Mouse (Mus musculus): Measurements from ENCODE around the gene Nup62. TPM values are rescaled to one million over a fixed set of nuclear protein-coding genes. Genes with fewer than 3 reads are reported as not detected.
A peak's percentile ranks its signal among the peaks of the same experiment; 100 is the strongest.

The Nup62 gene
- polyA plus RNA-seq, 1 experiment from 2014 or later: 169 TPM

GRCm38 (mm10) chr7:44821666-44822448, 6.0 kb downstream of the Nup62 start:
- H3K27ac ChIP-seq (replicated peaks): no peak overlapping the region
- 84% methylated on average over 7 of the region's 7 CpGs for WGBS
- no peaks in the 10 kb centered on the region for H3K27me3 ChIP-seq (replicated peaks; ENCODE audit: low read depth, poor library complexity, severe bottlenecking)
- H3K4me3 ChIP-seq: 0 out of 2 replicates have a peak overlapping the region, but pooled peaks have one; percentile 5
- H3K4me1 ChIP-seq: peaks cover 60% of the 10 kb centered on the region
- DNase-seq (ENCODE audit: low spot score): no peak
- H3K9me3 ChIP-seq: no peaks in the 10 kb centered on the region
- H3K36me3 ChIP-seq (replicated peaks): peaks cover 57% of the 10 kb centered on the region

- no peak for DNase-seq (ENCODE audit: low spot score)
- no peak overlapping the region for H3K4me3 ChIP-seq
- 47% methylated on average over 7 of the region's 7 CpGs for WGBS
- H3K9me3 ChIP-seq: no peaks in the 10 kb centered on the region
- H3K27me3 ChIP-seq (replicated peaks; ENCODE audit: low read depth, poor library complexity, severe bottlenecking): no peaks in the 10 kb centered on the region
- peaks cover 68% of the 10 kb centered on the region for H3K36me3 ChIP-seq (replicated peaks)
- H3K27ac ChIP-seq (replicated peaks): no peak overlapping the region
- peaks cover 46% of the 10 kb centered on the region for H3K4me1 ChIP-seq
Measured at GRCm38 (mm10) chr7:44823409-44823808, 7.5 kb downstream of the Nup62 start.

- peaks cover 68% of the 10 kb centered on the region for H3K36me3 ChIP-seq (replicated peaks)
- H3K4me3 ChIP-seq: no peak overlapping the region
- no peak overlapping the region for H3K27ac ChIP-seq (replicated peaks)
- 36% methylated on average over 3 of the region's 3 CpGs for WGBS
- no peaks in the 10 kb centered on the region for H3K27me3 ChIP-seq (replicated peaks; ENCODE audit: low read depth, poor library complexity, severe bottlenecking)
- peak; percentile 74 for DNase-seq (ENCODE audit: low spot score)
- peaks cover 31% of the 10 kb centered on the region for H3K4me1 ChIP-seq
- no peaks in the 10 kb centered on the region for H3K9me3 ChIP-seq
Measured at GRCm38 (mm10) chr7:44824872-44825271, 9.0 kb downstream of the Nup62 start.

- no peaks in the 10 kb centered on the region for H3K27me3 ChIP-seq (replicated peaks; ENCODE audit: low read depth, poor library complexity, severe bottlenecking)
- peaks cover 74% of the 10 kb centered on the region for H3K36me3 ChIP-seq (replicated peaks)
- H3K27ac ChIP-seq (replicated peaks): no peak overlapping the region
- 88% methylated on average over 3 of the region's 3 CpGs for WGBS
- no peak for DNase-seq (ENCODE audit: low spot score)
- peaks cover 20% of the 10 kb centered on the region for H3K4me1 ChIP-seq
- no peaks in the 10 kb centered on the region for H3K9me3 ChIP-seq
- H3K4me3 ChIP-seq: no peak overlapping the region
Measured at GRCm38 (mm10) chr7:44826771-44827170, 10.9 kb downstream of the Nup62 start.

- no peak for DNase-seq (ENCODE audit: low spot score)
- Histone ChIP-seq H3K27ac (replicated peaks) (no peak overlapping the region), H3K9me3 (no peaks in the 10 kb centered on the region), H3K27me3 (replicated peaks; ENCODE audit: low read depth, poor library complexity, severe bottlenecking) (no peaks in the 10 kb centered on the region), H3K4me3 (peak overlapping the region; percentile 3; the same call in 1 of the 2 replicates), H3K4me1 (peaks cover 8% of the 10 kb centered on the region), H3K36me3 (replicated peaks) (peaks cover 74% of the 10 kb centered on the region)
- WGBS: 92% methylated on average over 5 of the region's 5 CpGs
Measured at GRCm38 (mm10) chr7:44828706-44829105, 12.8 kb downstream of the Nup62 start.

GRCm38 (mm10) chr7:44832763-44833162, 16.9 kb downstream of the Nup62 start:
- no peak for DNase-seq (ENCODE audit: low spot score)
- H3K36me3 ChIP-seq (replicated peaks): peaks cover 50% of the 10 kb centered on the region
- H3K4me1 ChIP-seq: peaks cover 14% of the 10 kb centered on the region
- no peak overlapping the region for H3K27ac ChIP-seq (replicated peaks)
- H3K9me3 ChIP-seq: no peaks in the 10 kb centered on the region
- WGBS: 79% methylated on average over 4 of the region's 4 CpGs
- no peak overlapping the region for H3K4me3 ChIP-seq
- peaks cover 2% of the 10 kb centered on the region; the same call in 1 of the 2 replicates for H3K27me3 ChIP-seq (replicated peaks; ENCODE audit: low read depth, poor library complexity, severe bottlenecking)

- peaks cover 31% of the 10 kb centered on the region for H3K4me1 ChIP-seq
- WGBS: 91% methylated on average over 1 of the region's 1 CpGs
- H3K9me3 ChIP-seq: no peaks in the 10 kb centered on the region
- no peak overlapping the region for H3K4me3 ChIP-seq
- DNase-seq (ENCODE audit: low spot score): no peak
- H3K36me3 ChIP-seq (replicated peaks): peaks cover 30% of the 10 kb centered on the region
- no peak overlapping the region for H3K27ac ChIP-seq (replicated peaks)
- H3K27me3 ChIP-seq (replicated peaks; ENCODE audit: low read depth, poor library complexity, severe bottlenecking): peaks cover 29% of the 10 kb centered on the region
Measured at GRCm38 (mm10) chr7:44835373-44836015, 19.6 kb downstream of the Nup62 start.

GRCm38 (mm10) chr7:44836016-44836404, 20.1 kb downstream of the Nup62 start:
- Histone ChIP-seq H3K27me3 (replicated peaks; ENCODE audit: low read depth, poor library complexity, severe bottlenecking) (peaks cover 35% of the 10 kb centered on the region), H3K4me3 (no peak overlapping the region), H3K4me1 (peaks cover 32% of the 10 kb centered on the region), H3K27ac (replicated peaks) (no peak overlapping the region), H3K36me3 (replicated peaks) (peaks cover 30% of the 10 kb centered on the region), H3K9me3 (no peaks in the 10 kb centered on the region)
- 61% methylated on average over 3 of the region's 3 CpGs for WGBS
- DNase-seq (ENCODE audit: low spot score): no peak

GRCm38 (mm10) chr7:44836423-44837053, 20.6 kb downstream of the Nup62 start:
- Histone ChIP-seq H3K36me3 (replicated peaks) (peaks cover 30% of the 10 kb centered on the region), H3K9me3 (no peaks in the 10 kb centered on the region), H3K27me3 (replicated peaks; ENCODE audit: low read depth, poor library complexity, severe bottlenecking) (peaks cover 40% of the 10 kb centered on the region), H3K27ac (replicated peaks) (no peak overlapping the region), H3K4me3 (no peak overlapping the region), H3K4me1 (peaks cover 32% of the 10 kb centered on the region)
- DNase-seq (ENCODE audit: low spot score): no peak
- 85% methylated on average over 9 of the region's 9 CpGs for WGBS

GRCm38 (mm10) chr7:44838073-44838472, 22.2 kb downstream of the Nup62 start:
- 87% methylated on average over 6 of the region's 6 CpGs for WGBS
- peaks cover 32% of the 10 kb centered on the region for H3K4me1 ChIP-seq

GRCm38 (mm10) chr7:44839171-44839490, 23.2 kb downstream of the Nup62 start:
- peak overlapping the region; percentile 53 for H3K4me3 ChIP-seq
- peaks cover 47% of the 10 kb centered on the region for H3K36me3 ChIP-seq (replicated peaks)
- H3K27ac ChIP-seq (replicated peaks): no peak overlapping the region; the same call in 1 of the 2 replicates
- peaks cover 43% of the 10 kb centered on the region for H3K27me3 ChIP-seq (replicated peaks; ENCODE audit: low read depth, poor library complexity, severe bottlenecking)
- DNase-seq (ENCODE audit: low spot score): no peak
- peaks cover 32% of the 10 kb centered on the region for H3K4me1 ChIP-seq
- 25% methylated on average over 11 of the region's 11 CpGs for WGBS
- H3K9me3 ChIP-seq: no peaks in the 10 kb centered on the region

More at GRCm38 (mm10) chr7:44838073-44838472, 22.2 kb downstream of the Nup62 start:
- peaks cover 43% of the 10 kb centered on the region for H3K27me3 ChIP-seq (replicated peaks; ENCODE audit: low read depth, poor library complexity, severe bottlenecking)
- no peaks in the 10 kb centered on the region for H3K9me3 ChIP-seq
- H3K36me3 ChIP-seq (replicated peaks): peaks cover 37% of the 10 kb centered on the region
- DNase-seq (ENCODE audit: low spot score): no peak
- no peak overlapping the region for H3K4me3 ChIP-seq
- no peak overlapping the region for H3K27ac ChIP-seq (replicated peaks)

- H3K4me1 ChIP-seq: peaks cover 32% of the 10 kb centered on the region
- H3K4me3 ChIP-seq: peak overlapping the region; percentile 53
- H3K9me3 ChIP-seq: no peaks in the 10 kb centered on the region
- DNase-seq (ENCODE audit: low spot score): peak; percentile 64
- 2% methylated on average over 58 of the region's 58 CpGs for WGBS
- H3K27me3 ChIP-seq (replicated peaks; ENCODE audit: low read depth, poor library complexity, severe bottlenecking): peaks cover 43% of the 10 kb centered on the region
- H3K27ac ChIP-seq (replicated peaks): no peak overlapping the region; the same call in 1 of the 2 replicates
- peaks cover 52% of the 10 kb centered on the region for H3K36me3 ChIP-seq (replicated peaks)
Measured at GRCm38 (mm10) chr7:44839491-44840191, 23.8 kb downstream of the Nup62 start.
